Mouse (Mus musculus) thymus, postnatal 4 days (tissue): ENCODE measurements around the gene Gm10061.
"Not testable (repeated sequence)": the region's sequence is repeated elsewhere in the genome, so short reads cannot be mapped to it uniquely, and the experiment has no call there.

Experiments used
- DNase-seq: peaks from one replicate; pipeline ENCODE4 v3.0.0; 2021

Gene Gm10061

DNA sequence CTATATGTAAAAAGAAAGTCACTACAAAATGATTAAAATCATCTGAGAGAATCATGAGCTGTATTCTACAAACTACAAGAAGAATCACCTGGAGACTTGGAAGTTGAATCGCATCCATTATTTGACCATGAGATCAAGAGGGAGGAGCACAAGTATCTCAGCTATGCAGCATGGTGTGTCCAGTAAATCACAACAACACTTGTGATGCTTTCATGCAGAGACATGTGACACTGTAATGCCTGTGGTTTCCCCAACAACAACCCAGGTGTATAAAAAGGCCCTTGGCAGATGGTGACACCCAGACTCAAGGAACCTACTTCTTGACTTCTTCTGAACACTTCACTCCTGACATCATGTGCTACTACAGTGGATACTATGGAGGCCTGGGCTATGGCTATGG lies at the start of gene Gm10061:
Gene Gm10061 (plus strand): TSS at position 301 of the 400 bp plus-strand sequence.
- no peak for DNase-seq

DNA sequence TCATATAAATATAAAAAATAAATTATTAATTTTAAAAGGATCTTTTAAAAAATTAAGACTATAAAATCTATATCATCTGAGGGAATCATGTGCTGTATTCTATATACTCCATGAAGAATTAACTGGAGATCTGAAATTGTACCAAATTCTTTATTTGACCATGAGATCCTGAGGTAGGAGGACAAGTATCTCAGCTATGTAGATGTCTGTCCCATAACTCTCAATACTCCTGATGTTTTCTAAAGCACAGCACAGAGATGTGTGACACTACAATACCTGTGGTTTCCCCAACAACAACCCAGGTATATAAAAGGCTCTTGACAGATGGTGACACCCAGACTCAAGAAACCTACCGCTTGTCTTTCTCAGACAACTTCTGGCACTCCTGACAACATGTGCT lies 10.3 kb upstream of the Gm10061 start, which contains the start of gene Gm6358:
Gene Gm6358 (plus strand): TSS at position 301 of the 400 bp plus-strand sequence.
- DNase-seq = no peak

DNA sequence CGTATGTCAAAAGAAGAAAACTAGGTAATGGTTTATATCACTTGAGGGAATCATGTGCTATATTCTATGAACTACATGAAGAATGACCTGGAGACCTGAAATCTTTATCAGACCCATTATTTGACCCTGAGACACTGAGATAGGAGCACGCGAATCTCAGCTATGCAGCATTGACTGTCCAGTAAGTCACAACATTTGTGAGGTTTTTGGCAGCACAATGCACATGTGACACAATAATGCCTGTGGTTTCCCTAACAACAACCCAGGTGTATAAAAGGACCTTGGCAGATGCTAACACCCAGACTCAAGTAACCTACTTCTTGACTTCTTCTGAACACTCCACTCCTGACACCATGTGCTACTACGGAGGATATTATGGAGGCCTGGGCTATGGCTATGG lies 6.8 kb downstream of the Gm10061 start, which contains the start of gene Gm9789:
Gene Gm9789 (plus strand): TSS at position 301 of the 400 bp plus-strand sequence.
- no peak for DNase-seq

DNA sequence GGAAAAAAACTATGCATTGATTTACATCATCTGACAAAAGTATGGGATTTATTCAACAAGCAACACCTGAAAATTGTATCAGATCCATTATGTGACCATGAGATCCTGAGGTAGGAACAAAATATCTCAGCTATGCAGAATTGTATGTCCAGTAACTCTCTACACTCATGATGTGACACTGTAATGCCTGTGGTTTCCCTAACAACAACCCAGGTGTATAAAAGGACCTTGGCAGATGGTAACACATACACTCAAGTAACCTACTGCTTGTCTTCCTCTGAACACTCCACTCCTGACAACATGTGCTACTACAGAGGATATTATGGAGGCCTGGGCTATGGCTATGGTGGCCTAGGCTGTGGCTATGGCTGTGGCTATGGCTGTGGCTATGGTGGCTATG lies 18.3 kb downstream of the Gm10061 start, which contains the start of gene Gm7735:
Gene Gm7735 (plus strand): TSS at position 301 of the 400 bp plus-strand sequence.
- DNase-seq = not testable (repeated sequence)

DNA sequence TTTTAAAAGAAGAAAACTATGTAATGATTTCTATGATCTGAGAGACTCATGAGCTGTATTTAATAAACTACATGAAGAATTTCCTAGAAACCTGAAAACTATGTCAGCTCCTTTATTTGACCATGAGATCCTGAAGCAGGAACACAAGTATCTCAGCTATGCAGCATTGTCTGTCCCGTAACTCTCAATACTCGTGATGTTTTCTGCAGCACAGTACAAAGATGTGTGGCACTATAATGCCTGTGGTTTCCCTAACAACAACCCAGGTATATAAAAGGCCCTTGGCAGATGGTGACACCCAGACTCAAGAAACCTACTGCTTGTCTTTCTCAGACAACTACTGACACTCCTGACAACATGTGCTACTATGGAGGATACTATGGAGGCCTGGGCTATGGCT lies 23.5 kb downstream of the Gm10061 start, which contains the start of gene 1110057P08Rik:
Gene 1110057P08Rik (plus strand): TSS at position 301 of the 400 bp plus-strand sequence.
- DNase-seq = no peak

DNA sequence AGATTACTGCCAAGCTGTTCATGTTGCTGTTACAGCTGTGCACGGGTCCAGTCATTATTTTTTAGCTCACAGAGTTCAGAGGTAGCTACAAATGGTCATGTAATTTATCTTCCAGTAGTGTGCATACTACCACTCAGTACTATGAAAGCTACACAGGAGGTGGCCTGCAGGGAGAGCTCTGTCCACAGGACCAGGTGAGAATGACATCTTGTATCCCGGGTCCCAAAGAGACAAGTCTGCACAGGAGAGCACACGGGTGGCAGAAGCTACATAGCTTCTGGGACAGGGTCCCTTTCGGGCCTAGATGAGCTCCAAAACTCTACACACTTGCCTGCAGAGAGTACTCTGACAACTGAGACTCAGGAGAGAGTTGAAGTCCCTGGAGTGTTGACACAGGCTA lies 37.7 kb downstream of the Gm10061 start:
- DNase-seq = no peak
